Mouse (Mus musculus) cerebellum, adult 2 months (tissue): ENCODE results near the gene Tbc1d8.

Source experiments
- CTCF ChIP-seq: fragments of 200-500 bp; IDR thresholded peaks from 2 replicates; pipeline ENCODE4 v1.5.1; 2011; ENCODE audit warnings: low read depth, mild to moderate bottlenecking, control low read depth, low read length, moderate library complexity, borderline replicate concordance; ENCODE audit not compliant: insufficient read depth
- POLR2A ChIP-seq: fragments of 200-500 bp; IDR thresholded peaks from 2 replicates; pipeline ENCODE4 v1.6.1; 2011; ENCODE audit warnings: low read length, control low read depth, borderline replicate concordance; ENCODE audit not compliant: insufficient read depth

GRCm38 (mm10) chr1:39378540-39378939, 100.0 kb downstream of the Tbc1d8 start:
- no peak for TF ChIP-seq CTCF
- TF ChIP-seq POLR2A, result no peak
